Mouse (Mus musculus) left cerebral cortex, adult 8-10 months (tissue): ENCODE measurements around the gene Nrsn2. TPM values are rescaled to one million over a fixed set of nuclear protein-coding genes. Genes with fewer than 3 reads are reported as not detected.
"Not testable (repeated sequence)": the region's sequence is repeated elsewhere in the genome, so short reads cannot be mapped to it uniquely, and the experiment has no call there.

Source experiments
- DNase-seq, 2 experiments: peaks; one replicate each; pipeline ENCODE4 v3.0.0; 2022; ENCODE audit warnings: low spot score in 2 of 2
- total RNA-seq, 4 experiments: library from RNA; stranded (reverse); gene quantifications; 2 replicates each; pipeline ENCODE4 v1.2.4; 2022

The Nrsn2 gene
- total RNA-seq, 4 experiments from 2014 or later: 112 to 125 (median 120) TPM

DNA sequence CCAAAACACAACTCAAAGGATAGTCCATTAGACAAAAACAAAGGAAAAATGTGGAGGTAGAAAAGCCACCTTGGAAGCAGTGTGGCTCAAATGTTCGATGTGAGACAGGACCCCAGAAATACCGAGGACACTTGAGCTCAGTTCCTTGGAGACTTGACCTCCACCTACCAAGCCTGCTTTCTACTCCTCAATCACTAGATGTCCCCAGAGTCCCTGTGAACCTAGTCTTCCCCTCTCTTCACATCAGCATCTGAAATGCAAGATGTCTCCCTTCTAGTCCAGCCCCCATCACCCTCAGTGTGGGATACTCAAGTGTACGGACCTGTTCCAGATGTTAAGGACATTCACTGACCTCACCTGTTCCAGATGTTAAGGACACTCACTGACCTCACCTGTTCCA, 16.3 kb upstream of the Nrsn2 start:
- DNase-seq: peak in 1 of 2 experiments; percentile 48

GRCm38 (mm10) chr2:152384191-152384590, 7.8 kb upstream of the Nrsn2 start:
- no peak for DNase-seq

- peak in 1 of 2 experiments; percentile 75 for DNase-seq
Observed at GRCm38 (mm10) chr2:152375652-152376344, 640 bp downstream of the Nrsn2 start.

- DNase-seq: no peak
Observed at GRCm38 (mm10) chr2:152373547-152373946, 2.9 kb downstream of the Nrsn2 start.

GRCm38 (mm10) chr2:152372661-152373060, 3.8 kb downstream of the Nrsn2 start:
- no peak for DNase-seq

- no peak for DNase-seq
Observed at GRCm38 (mm10) chr2:152372104-152372503, 4.3 kb downstream of the Nrsn2 start.

GRCm38 (mm10) chr2:152368532-152369140, 7.8 kb downstream of the Nrsn2 start:
- no peak for DNase-seq

- DNase-seq: no peak
Observed at GRCm38 (mm10) chr2:152367917-152368316, 8.5 kb downstream of the Nrsn2 start.

DNA sequence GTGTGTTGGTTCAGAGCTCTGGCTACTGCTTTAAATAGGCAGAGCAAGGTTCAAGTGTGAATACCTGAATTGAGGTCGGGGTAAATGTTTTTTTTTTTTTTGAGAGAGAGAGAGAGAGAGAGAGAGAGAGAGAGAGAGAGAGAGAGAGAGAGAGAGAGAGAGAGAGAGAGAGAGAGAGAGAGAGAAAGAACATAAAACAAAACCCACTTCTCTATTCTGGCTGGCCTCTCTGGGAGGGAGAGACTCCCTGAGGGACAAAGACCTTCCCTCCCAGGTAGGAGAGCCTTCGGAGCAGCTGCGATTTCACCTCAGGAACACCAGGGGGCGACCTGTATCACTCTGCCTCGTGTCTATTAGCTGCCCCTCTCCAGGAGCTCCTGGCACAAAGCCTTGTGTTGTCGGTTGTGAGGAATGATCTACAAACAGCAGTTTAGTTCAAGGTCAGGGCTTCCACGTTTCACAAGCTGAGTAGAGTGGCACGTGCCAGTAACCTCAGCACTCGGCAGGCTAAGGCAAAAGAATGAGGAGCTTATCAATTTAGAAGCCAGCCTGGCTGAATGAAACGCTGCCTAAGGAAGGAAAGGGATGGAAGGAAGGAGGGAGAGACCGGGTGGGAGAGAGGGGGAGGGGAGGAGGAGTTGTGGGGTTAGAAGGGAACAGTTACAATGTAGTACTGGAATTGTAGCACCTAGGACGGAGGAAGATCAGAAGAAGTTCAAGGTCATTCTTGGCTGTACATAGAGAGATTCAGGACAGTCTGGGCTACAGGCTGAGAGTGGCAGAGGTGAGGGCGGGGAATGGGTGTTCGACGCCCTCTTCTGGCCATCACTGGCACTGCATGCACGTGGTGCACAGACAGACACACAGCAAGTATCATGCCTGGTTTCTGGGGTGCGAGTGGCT, 12.9 kb downstream of the Nrsn2 start:
- DNase-seq: peak; percentile 42 to 43

DNA sequence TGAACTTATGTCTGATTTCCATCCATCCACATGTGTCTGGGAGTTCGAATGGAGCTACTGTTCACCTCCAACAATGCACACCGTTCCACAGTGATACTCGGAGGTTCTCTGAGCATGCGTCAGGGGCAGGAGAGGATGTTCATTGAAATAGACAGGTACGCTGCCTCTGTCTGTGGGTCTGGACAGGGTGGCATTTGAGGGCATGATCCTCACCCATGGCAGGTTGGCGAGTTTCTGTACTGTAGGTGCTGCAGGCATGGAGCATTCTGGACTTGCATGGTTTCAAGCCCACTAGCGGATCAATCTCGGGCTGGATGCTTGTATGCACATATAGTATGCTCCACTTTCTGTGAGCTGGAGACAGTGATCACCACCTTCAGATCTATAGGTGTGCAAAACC, 15.2 kb downstream of the Nrsn2 start:
- no peak for DNase-seq

GRCm38 (mm10) chr2:152360271-152360775, 16.1 kb downstream of the Nrsn2 start:
- no peak for DNase-seq

DNA sequence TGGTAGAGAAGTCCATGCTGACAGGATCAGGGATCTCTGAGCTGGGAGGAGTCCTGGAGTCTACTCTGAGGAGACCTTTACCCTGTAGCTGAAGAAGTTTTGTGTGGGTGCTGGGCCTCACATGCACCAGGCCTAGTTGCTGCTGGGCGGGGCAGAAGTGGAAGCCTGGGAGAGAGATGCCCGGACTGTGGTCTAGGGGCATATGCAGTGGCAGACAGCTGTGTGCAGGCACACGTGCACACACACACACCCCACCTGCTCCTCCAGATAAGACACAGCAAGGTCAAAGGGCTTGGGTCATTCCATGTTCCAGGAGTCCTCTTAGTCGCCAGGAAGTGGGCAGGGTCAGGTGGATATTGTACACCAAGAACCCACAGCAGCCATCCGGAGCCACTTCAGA, 16.8 kb downstream of the Nrsn2 start:
- no peak for DNase-seq

- not testable (repeated sequence) for DNase-seq
Observed at GRCm38 (mm10) chr2:152358977-152359376, 17.5 kb downstream of the Nrsn2 start.

DNA sequence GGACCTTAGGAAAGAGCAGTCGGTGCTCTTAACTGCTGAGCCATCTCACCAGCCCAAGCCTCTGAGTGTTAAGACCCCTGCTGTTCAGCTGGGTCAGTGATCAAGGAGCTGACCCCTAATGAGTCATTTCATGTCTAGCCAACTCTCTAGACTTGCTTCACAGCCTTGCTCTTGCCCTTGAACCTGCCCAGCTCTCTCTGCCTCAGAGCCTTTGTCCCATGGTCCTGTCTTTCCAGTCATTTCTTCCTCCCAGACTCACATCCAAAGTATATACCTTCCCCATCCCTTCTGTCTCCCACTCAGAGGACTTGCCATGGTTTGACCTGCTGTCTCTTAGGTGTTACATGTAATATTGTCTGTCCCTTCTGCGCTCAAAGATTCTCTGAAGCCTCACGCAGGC, 19.2 kb downstream of the Nrsn2 start:
- DNase-seq: no peak

DNA sequence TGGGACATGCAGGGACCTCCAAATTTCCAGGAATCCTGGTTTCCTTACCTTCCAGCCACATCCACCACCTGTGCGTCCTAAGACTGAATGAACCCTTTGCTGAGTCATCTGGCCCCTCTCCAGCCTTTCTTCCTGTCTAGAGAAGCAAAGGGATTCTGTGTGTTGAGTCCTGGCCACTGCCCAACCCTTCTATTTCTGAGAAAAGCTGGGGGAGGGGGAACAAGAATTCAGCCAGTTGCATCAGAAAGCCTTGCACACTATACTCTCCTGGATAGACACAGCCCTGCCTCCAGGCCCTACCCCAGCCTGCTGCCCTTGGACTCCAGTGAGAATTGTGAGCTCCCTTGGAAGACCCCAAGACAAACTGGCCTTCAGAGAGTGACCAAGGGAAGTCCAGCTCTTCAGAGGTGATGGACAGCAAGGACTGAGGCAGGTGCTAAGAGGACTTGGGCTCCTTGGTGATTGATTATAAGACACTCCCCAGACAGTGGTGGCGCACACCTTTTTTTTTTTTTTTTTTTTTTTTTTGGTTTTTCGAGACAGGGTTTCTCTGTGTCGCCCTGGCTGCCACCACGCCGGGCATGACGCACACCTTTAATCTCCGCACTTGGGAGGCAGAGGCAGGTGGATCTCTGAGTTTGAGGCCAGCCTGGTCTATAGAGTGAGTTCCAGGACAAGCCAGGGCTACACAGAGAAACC, 26.4 kb downstream of the Nrsn2 start:
- peak in 1 of 2 experiments; percentile 57 for DNase-seq

DNA sequence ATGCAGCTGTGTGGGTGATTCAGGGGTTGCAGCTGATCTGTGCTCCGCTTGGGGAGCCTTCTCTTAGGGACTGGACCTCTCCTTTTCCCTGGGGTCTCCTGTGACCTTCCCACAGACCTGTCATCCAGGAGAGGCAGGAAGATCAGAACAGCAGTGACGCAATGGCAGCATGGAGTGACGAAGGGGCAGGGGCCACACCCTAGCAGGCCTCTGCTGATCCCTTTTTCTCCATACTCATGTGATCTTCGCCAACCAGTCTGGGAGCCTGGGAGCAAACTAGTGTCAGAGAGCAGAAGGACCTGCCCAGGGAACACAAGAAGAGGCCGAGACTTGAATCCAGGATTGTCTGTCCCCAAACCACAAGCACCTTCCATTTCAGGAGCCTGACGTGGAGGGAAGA, 27.2 kb downstream of the Nrsn2 start:
- DNase-seq: no peak

GRCm38 (mm10) chr2:152347722-152348121, 28.7 kb downstream of the Nrsn2 start:
- DNase-seq: no peak

- no peak for DNase-seq
Observed at GRCm38 (mm10) chr2:152346776-152347465, 29.5 kb downstream of the Nrsn2 start.

GRCm38 (mm10) chr2:152345393-152345792, 31.0 kb downstream of the Nrsn2 start:
- DNase-seq: no peak

GRCm38 (mm10) chr2:152344909-152345308, 31.5 kb downstream of the Nrsn2 start:
- no peak for DNase-seq

GRCm38 (mm10) chr2:152344361-152344760, 32.1 kb downstream of the Nrsn2 start:
- no peak for DNase-seq
